Mouse (Mus musculus): ENCODE data around the gene Gm20388. TPM values are rescaled to one million over a fixed set of nuclear protein-coding genes. Genes with fewer than 3 reads are reported as not detected.

Gm20388 gene
- total RNA-seq, 2 experiments from 2014 or later, result 12.7 TPM; not detected in 1

GRCm38 (mm10) chr8:120126357-120127161 lies 215.9 kb downstream of the Gm20388 start:
- no peak for DNase-seq

GRCm38 (mm10) chr8:120129547-120129946 lies 218.9 kb downstream of the Gm20388 start:
- no peak for DNase-seq

- DNase-seq, result no peak
Measured at GRCm38 (mm10) chr8:120131158-120131557, 220.5 kb downstream of the Gm20388 start.

- no peak for DNase-seq
Measured at GRCm38 (mm10) chr8:120133169-120133568, 222.5 kb downstream of the Gm20388 start.

- DNase-seq, result no peak
Measured at GRCm38 (mm10) chr8:120135687-120136086, 225.0 kb downstream of the Gm20388 start.

- peak; percentile 50 to 52 for DNase-seq
Measured at GRCm38 (mm10) chr8:120136618-120137017, 226.0 kb downstream of the Gm20388 start.

- DNase-seq, result no peak
Measured at GRCm38 (mm10) chr8:120138958-120139357, 228.3 kb downstream of the Gm20388 start.

- DNase-seq, result no peak
Measured at GRCm38 (mm10) chr8:120140769-120141168, 230.1 kb downstream of the Gm20388 start.

- peak in 1 of 2 experiments; percentile 29 for DNase-seq
Measured at GRCm38 (mm10) chr8:120143911-120144651, 233.4 kb downstream of the Gm20388 start.

GRCm38 (mm10) chr8:120144652-120145301 lies 234.1 kb downstream of the Gm20388 start:
- no peak for DNase-seq

GRCm38 (mm10) chr8:120146051-120146450 lies 235.4 kb downstream of the Gm20388 start:
- DNase-seq, result no peak

- no peak for DNase-seq
Measured at GRCm38 (mm10) chr8:120150028-120150427, 239.4 kb downstream of the Gm20388 start.

GRCm38 (mm10) chr8:120151151-120151550 lies 240.5 kb downstream of the Gm20388 start:
- DNase-seq, result no peak

- no peak for DNase-seq
Measured at GRCm38 (mm10) chr8:120152636-120153035, 242.0 kb downstream of the Gm20388 start.

GRCm38 (mm10) chr8:120160366-120160765 lies 249.7 kb downstream of the Gm20388 start:
- no peak for DNase-seq

- no peak for DNase-seq
Measured at GRCm38 (mm10) chr8:120161658-120162403, 251.2 kb downstream of the Gm20388 start.

- no peak for DNase-seq
Measured at GRCm38 (mm10) chr8:120162404-120162752, 251.7 kb downstream of the Gm20388 start.

- no peak for DNase-seq
Measured at GRCm38 (mm10) chr8:120163376-120163775, 252.7 kb downstream of the Gm20388 start.

GRCm38 (mm10) chr8:120164026-120164425 lies 253.4 kb downstream of the Gm20388 start:
- no peak for DNase-seq

GRCm38 (mm10) chr8:120167136-120167535 lies 256.5 kb downstream of the Gm20388 start:
- DNase-seq, result no peak

- DNase-seq, result peak; percentile 64 to 66
Measured at GRCm38 (mm10) chr8:120167821-120168220, 257.2 kb downstream of the Gm20388 start.

- no peak for DNase-seq
Measured at GRCm38 (mm10) chr8:120169119-120169518, 258.5 kb downstream of the Gm20388 start.
